Mouse (Mus musculus) thymus, adult 2 months (tissue): ENCODE measurements around the gene Dock7. TPM values are rescaled to one million over a fixed set of nuclear protein-coding genes. Genes with fewer than 3 reads are reported as not detected.
A peak's percentile ranks its signal among the peaks of the same experiment; 100 is the strongest.

Experiments used
- DNase-seq: peaks from one replicate; pipeline ENCODE4 v3.0.0; 2021
- H3K27ac ChIP-seq: fragments of 200-500 bp; 2 replicates; pipeline ENCODE4 v1.5.1; 2012; ENCODE audit warnings: low read length, control low read depth; ENCODE audit not compliant: control insufficient read depth, insufficient read depth
- H3K27me3 ChIP-seq: fragments of 200-500 bp; 2 replicates; pipeline ENCODE4 v1.6.1; 2012; ENCODE audit warnings: mild to moderate bottlenecking, low read length, moderate library complexity, mixed read lengths; ENCODE audit not compliant: control insufficient read depth, insufficient read depth
- H3K36me3 ChIP-seq: fragments of 200-500 bp; 2 replicates; pipeline ENCODE4 v1.6.1; 2012; ENCODE audit warnings: mild to moderate bottlenecking, low read length, moderate library complexity; ENCODE audit not compliant: control insufficient read depth, insufficient read depth
- H3K4me1 ChIP-seq: fragments of 200-500 bp; replicated peaks from 2 replicates; pipeline ENCODE4 v1.6.1; 2012; ENCODE audit warnings: low read length; ENCODE audit not compliant: control insufficient read depth, insufficient read depth
- H3K4me3 ChIP-seq: fragments of 200-500 bp; 2 replicates; pipeline ENCODE4 v1.5.1; 2012; ENCODE audit warnings: mild to moderate bottlenecking, low read length, control low read depth, moderate library complexity; ENCODE audit not compliant: control insufficient read depth, insufficient read depth
- CTCF ChIP-seq: fragments of 200-500 bp; IDR thresholded peaks from 2 replicates; pipeline ENCODE4 v1.5.1; 2012; ENCODE audit warnings: mild to moderate bottlenecking, control low read depth, low read length, moderate library complexity, borderline replicate concordance; ENCODE audit not compliant: control insufficient read depth, poor library complexity, insufficient read depth; ENCODE audit errors: extremely low read depth
- POLR2A ChIP-seq: fragments of 200-500 bp; IDR thresholded peaks from 2 replicates; pipeline ENCODE4 v1.6.1; 2012; ENCODE audit warnings: mild to moderate bottlenecking, low read length, control low read depth, moderate library complexity; ENCODE audit not compliant: control insufficient read depth, poor library complexity, insufficient read depth; ENCODE audit errors: extremely low read depth
- WGBS: fragments of 180-500 bp; shearing (Covaris S2); methylation state at CpG from one replicate; pipeline ENCODE4 v1.1.7; 2018; 5-methylcytosine and 5-hydroxymethylcytosine counted together
- polyA plus RNA-seq: library from polyadenylated mRNA; depleted of rRNA; stranded (reverse); fragments of >200 nt; gene quantifications from 2 replicates; pipeline ENCODE4 v1.2.3, GENCODE M21; 2012; rRNA removed

Dock7 gene
- polyA plus RNA-seq, 1 experiment, result 9.3 TPM

DNA sequence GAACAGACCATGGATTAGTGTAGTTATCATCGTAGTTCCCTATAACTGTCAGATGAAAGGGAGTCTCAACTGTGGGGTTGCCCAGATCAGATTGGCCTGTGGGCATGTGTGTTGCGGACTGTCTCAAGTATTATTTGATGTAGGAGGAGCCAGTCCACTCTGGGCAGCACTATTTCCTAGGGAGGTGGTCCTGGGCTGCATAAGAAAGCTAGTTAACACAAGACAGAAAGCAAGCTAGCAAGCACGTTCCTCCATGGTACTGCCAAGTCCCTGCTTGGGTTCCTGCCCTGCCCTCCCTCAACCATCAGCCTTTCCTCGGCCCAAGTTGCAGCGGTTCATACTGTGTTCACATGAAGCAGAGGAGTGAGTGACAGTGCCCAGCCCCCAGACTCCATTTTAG is 210.5 kb downstream of the Dock7 start:
- Histone ChIP-seq H3K27me3 (no peaks in the 10 kb centered on the region), H3K27ac (no peak overlapping the region), H3K36me3 (no peaks in the 10 kb centered on the region), H3K4me1 (no peaks in the 10 kb centered on the region), H3K4me3 (no peak overlapping the region)
- DNase-seq, result no peak
- WGBS, result 93% methylated on average over 5 of the region's 5 CpGs
- TF ChIP-seq CTCF (no peak), POLR2A (no peak)

GRCm38 (mm10) chr4:98887148-98887547 is 233.6 kb downstream of the Dock7 start:
- Histone ChIP-seq H3K27ac (no peak overlapping the region), H3K36me3 (no peaks in the 10 kb centered on the region), H3K4me1 (no peaks in the 10 kb centered on the region), H3K4me3 (no peak overlapping the region), H3K27me3 (no peaks in the 10 kb centered on the region)
- TF ChIP-seq CTCF, result no peak
- no peak for TF ChIP-seq POLR2A
- 41% methylated on average over 10 of the region's 10 CpGs for WGBS
- DNase-seq, result peak; percentile 16

Other genes starting within 250 kb of the Dock7 start
- 293 and 960 TPM in 2 replicates for gene Usp1, start 197.1 kb downstream of the Dock7 start, polyA plus RNA-seq
- 0.17 and 0.18 TPM in 2 replicates for gene Angptl3, start 90.0 kb downstream of the Dock7 start, polyA plus RNA-seq
- gene Atg4c, start 73.0 kb upstream of the Dock7 start, polyA plus RNA-seq, result 0.80 and 0.83 TPM in 2 replicates
- 0.11 TPM in 1 of 2 replicates, not detected in the other for gene Gm12689, start 175.0 kb upstream of the Dock7 start, polyA plus RNA-seq